Mouse (Mus musculus) left cerebral cortex, adult 2 months (tissue): ENCODE data around the gene Nbea. TPM values are rescaled to one million over a fixed set of nuclear protein-coding genes. Genes with fewer than 3 reads are reported as not detected.

Source experiments
- DNase-seq, 2 experiments: peaks; one replicate each; pipeline ENCODE4 v3.0.0; 2021 to 2022; ENCODE audit warnings: low spot score in 2 of 2, mixed read lengths in 1 of 2; ENCODE audit errors: extremely low spot score in 1 of 2
- H3K27ac ChIP-seq: fragments of 200-600 bp; 2 replicates; pipeline ENCODE4 v1.8.1; 2022
- H3K4me3 ChIP-seq: fragments of 200-600 bp; 2 replicates; pipeline ENCODE4 v1.8.1; 2022
- CTCF ChIP-seq: fragments of 200-600 bp; IDR thresholded peaks from 2 replicates; pipeline ENCODE4 v1.8.1; 2022; ENCODE audit warnings: antibody characterized with exemption, mild to moderate bottlenecking, moderate library complexity
- intact Hi-C: fragments of 180-260 bp; cut with DNase I; formaldehyde crosslinking; loops from one replicate; pipeline ENCODE4 v1.15.1; 2025
- total RNA-seq, 2 experiments: library from RNA; stranded (reverse); gene quantifications; 2 replicates each; pipeline ENCODE4 v1.2.3; 2021

The Nbea gene
- total RNA-seq, 2 experiments from 2014 or later, result 171 to 176 TPM

- Histone ChIP-seq H3K4me3 (no peak overlapping the region), H3K27ac (no peak overlapping the region)
- intact Hi-C loops, result no loop called here
- TF ChIP-seq CTCF, result no peak
- no peak for DNase-seq
These were observed 66.9 kb downstream of the Nbea start for GRCm38 (mm10) chr3:56116647-56117046.

- no peak for TF ChIP-seq CTCF
- no peak for DNase-seq
- H3K4me3 ChIP-seq, result no peak overlapping the region
- intact Hi-C loops, result no loop called here
- no peak overlapping the region for H3K27ac ChIP-seq
These were observed 75.4 kb downstream of the Nbea start for GRCm38 (mm10) chr3:56108101-56108500.

GRCm38 (mm10) chr3:56097105-56097504 is 86.4 kb downstream of the Nbea start:
- intact Hi-C loops, result loop anchor here (5.0 to 10.0 kb wide), 3 partner anchors 85 to 1108 kb away; partner anchors contain the start of gene Nbea
- no peak for DNase-seq
- H3K4me3 ChIP-seq, result no peak overlapping the region
- peak overlapping the region; percentile 28; the same call in 1 of the 2 replicates for H3K27ac ChIP-seq
- TF ChIP-seq CTCF, result no peak

DNA sequence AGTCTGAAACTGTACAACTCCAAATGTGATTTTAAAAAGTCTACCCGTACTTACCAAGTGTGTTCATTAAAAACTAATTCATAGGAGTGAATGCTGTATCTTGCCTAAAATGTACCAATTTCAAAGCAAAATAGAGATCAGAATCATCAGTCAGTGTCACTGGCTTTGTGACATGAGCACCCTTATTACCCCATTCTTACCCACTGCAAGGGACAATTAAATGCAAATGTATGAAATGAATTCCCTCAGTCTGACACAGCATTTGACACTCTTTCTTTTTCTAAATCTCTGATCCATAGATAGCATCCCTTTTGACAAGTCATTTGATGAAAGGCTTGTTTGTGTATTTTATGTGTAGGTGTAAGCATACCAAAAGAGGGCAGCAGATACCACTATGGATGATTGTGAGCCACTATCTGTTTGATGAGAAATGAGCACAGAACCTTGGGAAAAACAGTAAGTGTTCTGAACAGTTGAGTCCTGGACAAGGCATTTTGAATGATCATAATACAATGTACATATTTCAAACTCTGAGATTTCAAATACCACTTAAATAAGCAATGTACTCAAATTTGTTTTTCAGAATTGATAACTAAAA is 104.4 kb downstream of the Nbea start:
- no peak for DNase-seq
- intact Hi-C loops, result no loop called here
- Histone ChIP-seq H3K4me3 (no peak overlapping the region), H3K27ac (no peak overlapping the region)
- peak; percentile 66 for TF ChIP-seq CTCF

DNA sequence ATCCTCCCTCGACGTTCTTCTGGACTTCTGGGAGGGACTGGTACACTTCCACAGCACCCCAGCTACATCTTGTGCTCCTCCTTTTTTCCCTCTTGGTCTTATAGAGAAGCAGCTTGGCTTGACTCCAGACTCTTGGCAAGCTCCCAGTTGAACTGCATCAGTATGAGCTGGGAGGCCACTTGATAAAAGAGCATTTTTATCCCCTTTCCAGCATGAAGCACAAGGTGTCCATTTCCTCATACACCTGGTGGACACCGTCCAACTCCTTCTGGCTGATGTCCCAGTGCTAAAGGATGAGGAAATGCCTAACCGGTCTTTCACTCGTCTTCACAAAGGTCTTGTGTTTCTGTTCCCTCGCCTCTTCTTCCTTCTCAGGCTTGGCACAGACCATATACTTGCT is 115.7 kb downstream of the Nbea start:
- Histone ChIP-seq H3K4me3 (no peak overlapping the region), H3K27ac (no peak overlapping the region)
- DNase-seq, result no peak
- TF ChIP-seq CTCF, result no peak
- intact Hi-C loops, result no loop called here

- DNase-seq, result no peak
- intact Hi-C loops, result no loop called here
- TF ChIP-seq CTCF, result no peak
- Histone ChIP-seq H3K4me3 (no peak overlapping the region), H3K27ac (no peak overlapping the region)
These were observed 117.0 kb downstream of the Nbea start for GRCm38 (mm10) chr3:56066360-56067040.

DNA sequence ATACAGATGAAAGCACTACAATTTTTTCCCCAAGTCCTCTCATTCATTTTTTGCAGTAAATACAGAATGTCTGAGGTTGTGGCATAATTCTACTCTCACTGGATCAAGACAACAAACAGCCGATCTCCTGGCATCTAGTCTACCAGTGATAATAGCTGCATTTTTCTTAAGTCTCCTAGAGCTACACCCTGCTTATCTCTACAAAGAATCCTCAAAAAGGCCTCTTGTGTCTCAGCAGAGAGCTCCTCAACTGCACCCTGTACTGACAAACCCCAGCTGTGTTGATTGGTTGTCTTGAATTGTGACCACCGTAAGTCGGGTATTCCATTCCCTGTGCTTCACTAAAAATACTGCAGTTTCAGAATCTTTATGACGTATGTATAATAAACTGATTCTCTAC is 118.3 kb downstream of the Nbea start:
- Histone ChIP-seq H3K27ac (no peak overlapping the region), H3K4me3 (no peak overlapping the region)
- intact Hi-C loops, result no loop called here
- no peak for DNase-seq
- no peak for TF ChIP-seq CTCF

DNA sequence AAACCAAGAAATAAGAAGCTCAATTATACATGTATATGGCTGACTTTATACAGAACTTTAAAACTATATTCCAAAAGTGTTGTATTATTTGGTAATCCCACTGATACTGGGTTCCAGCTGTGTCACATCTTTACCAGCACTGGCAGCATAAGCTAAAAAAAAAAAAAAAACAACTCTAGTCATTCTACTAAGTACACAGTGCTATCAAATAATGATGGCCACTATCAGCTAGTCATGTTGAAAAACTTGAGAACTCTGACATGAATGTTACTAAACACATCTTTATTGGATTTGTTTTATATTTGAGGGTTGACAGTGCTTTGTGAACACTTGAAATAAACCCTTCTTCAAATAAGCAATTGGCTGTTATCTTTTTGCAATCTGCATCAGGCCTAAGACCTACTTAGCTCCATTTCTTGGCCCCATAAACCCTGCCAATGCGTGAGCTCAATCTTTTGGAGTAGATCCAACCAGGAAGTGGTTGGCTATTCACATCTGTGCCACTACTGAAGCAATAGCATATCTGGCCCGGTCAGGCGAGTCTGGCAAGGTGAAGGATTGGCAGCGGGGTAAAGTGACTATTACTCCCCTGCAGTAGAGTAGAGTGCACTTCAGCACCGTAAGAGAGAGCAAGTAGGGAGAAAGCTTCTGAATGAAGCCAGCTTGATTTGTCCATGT is 137.7 kb downstream of the Nbea start:
- intact Hi-C loops, result no loop called here
- no peak for DNase-seq
- TF ChIP-seq CTCF, result no peak
- Histone ChIP-seq H3K27ac (no peak overlapping the region), H3K4me3 (no peak overlapping the region)

DNA sequence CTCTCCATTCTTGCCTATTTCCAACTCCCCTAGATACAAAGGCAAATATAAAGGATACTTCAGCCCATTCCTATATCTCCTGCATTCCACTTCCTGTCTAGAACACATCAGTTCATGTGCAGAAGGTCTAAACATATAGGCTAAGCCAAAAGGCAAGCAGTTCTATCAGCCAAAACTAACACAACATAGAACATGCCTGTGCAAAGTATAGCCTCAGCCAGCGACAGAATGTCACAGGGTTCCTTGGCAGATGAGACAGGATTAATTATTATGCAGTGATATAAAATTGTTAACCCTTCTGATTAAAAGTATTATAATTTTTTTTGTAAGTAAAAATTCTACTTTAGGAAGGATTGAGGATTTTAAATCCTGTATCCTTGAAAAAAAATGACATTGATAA is 140.4 kb downstream of the Nbea start:
- H3K27ac ChIP-seq, result no peak overlapping the region
- TF ChIP-seq CTCF, result no peak
- no peak for DNase-seq
- no peak overlapping the region for H3K4me3 ChIP-seq
- intact Hi-C loops, result no loop called here

- intact Hi-C loops, result no loop called here
- TF ChIP-seq CTCF, result no peak
- Histone ChIP-seq H3K4me3 (no peak overlapping the region), H3K27ac (no peak overlapping the region)
- DNase-seq, result no peak
These were observed 144.0 kb downstream of the Nbea start for GRCm38 (mm10) chr3:56039494-56039893.

- Histone ChIP-seq H3K4me3 (no peak overlapping the region), H3K27ac (no peak overlapping the region)
- no peak for TF ChIP-seq CTCF
- intact Hi-C loops, result no loop called here
- DNase-seq, result no peak
These were observed 148.9 kb downstream of the Nbea start for GRCm38 (mm10) chr3:56034596-56034995.

- Histone ChIP-seq H3K27ac (no peak overlapping the region), H3K4me3 (no peak overlapping the region)
- intact Hi-C loops, result no loop called here
- no peak for DNase-seq
- no peak for TF ChIP-seq CTCF
These were observed 165.0 kb downstream of the Nbea start for GRCm38 (mm10) chr3:56018494-56018893.

DNA sequence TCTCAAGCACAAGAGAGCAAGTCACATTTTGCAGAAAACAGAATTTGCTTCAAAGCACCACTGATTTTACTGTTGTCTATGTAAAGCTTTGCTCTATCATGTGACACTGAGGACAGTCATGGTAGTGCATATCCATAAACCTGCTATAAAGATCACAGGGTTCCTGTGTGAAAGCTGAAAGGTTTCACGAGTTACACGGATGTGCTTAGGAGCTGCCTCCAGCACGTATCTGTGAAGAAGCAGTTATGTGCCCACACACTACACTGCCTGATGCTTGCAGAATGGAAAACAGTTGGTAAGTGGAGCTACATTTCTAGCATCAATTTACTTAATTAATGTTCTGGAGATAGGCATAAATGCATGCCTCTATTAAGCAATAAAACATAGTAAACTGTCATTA is 172.4 kb downstream of the Nbea start:
- intact Hi-C loops, result no loop called here
- Histone ChIP-seq H3K27ac (peak overlapping the region; percentile 2), H3K4me3 (no peak overlapping the region)
- no peak for TF ChIP-seq CTCF
- DNase-seq, result no peak
